Mouse (Mus musculus) MEL (cell line): ENCODE measurements at regions not wholly inside any gene's neighbourhood (a gene's known extent, or its start where the extent isn't known, plus 50 kb on each side); places are given as distances from the start of the nearest gene placed in this dataset.

Experiments used
- CTCF ChIP-seq, 3 experiments: IDR thresholded peaks in 2 of 3; conservative IDR thresholded peaks in 1 of 3; 2 replicates each; pipeline ENCODE4 v1.5.1; 2011 to 2012; ENCODE audit warnings: low read length in 3 of 3, low read depth in 2 of 3, mild to moderate bottlenecking in 2 of 3, improper control_type of control experiment in 1 of 3, inconsistent platforms in 1 of 3, mixed read lengths in 1 of 3, moderate library complexity in 1 of 3; ENCODE audit not compliant: control insufficient read depth in 1 of 3, insufficient read depth in 1 of 3, poor library complexity in 1 of 3, severe bottlenecking in 1 of 3
- EP300 ChIP-seq, 2 experiments: IDR thresholded peaks; 2 replicates each; pipeline ENCODE4 v1.6.1; 2011; ENCODE audit warnings: improper control_type of control experiment in 2 of 2, low read length in 2 of 2, low read depth in 1 of 2, mild to moderate bottlenecking in 1 of 2
- SMC3 ChIP-seq: IDR thresholded peaks from 2 replicates; pipeline ENCODE4 v1.6.1; 2011; ENCODE audit warnings: low read depth, low read length, improper control_type of control experiment
- TAL1 ChIP-seq: IDR thresholded peaks from 2 replicates; pipeline ENCODE4 v1.6.1; 2012; ENCODE audit warnings: mild to moderate bottlenecking, inconsistent platforms, low read length, moderate library complexity, mixed read lengths
- TBP ChIP-seq: IDR thresholded peaks from 2 replicates; pipeline ENCODE4 v1.8.0; 2011; ENCODE audit warnings: low read depth, low read length, improper control_type of control experiment
- TCF12 ChIP-seq: IDR thresholded peaks from 2 replicates; pipeline ENCODE4 v1.6.1; 2014; ENCODE audit warnings: low read depth, mild to moderate bottlenecking, inconsistent platforms, low read length, improper control_type of control experiment, moderate library complexity
- USF1 ChIP-seq: IDR thresholded peaks from 2 replicates; pipeline ENCODE4 v1.6.1; 2014; ENCODE audit warnings: low read depth, mild to moderate bottlenecking, inconsistent platforms, low read length, improper control_type of control experiment, moderate library complexity
- ZMIZ1 ChIP-seq: IDR thresholded peaks from 2 replicates; pipeline ENCODE4 v1.6.1; 2012; ENCODE audit warnings: low read depth, mild to moderate bottlenecking, inconsistent platforms, low read length, improper control_type of control experiment, moderate library complexity

GRCm38 (mm10) chr9:116227738-116228137 is 52.6 kb upstream of the Tgfbr2 start:
- TF ChIP-seq CTCF (IDR thresholded peaks at IDR 0.05 in 2 of 3, conservative IDR thresholded peaks at IDR 0.05 in 1 of 3; ENCODE audit: control insufficient read depth in 1 of 3, insufficient read depth in 1 of 3, low read depth in 2 of 3, low read length in 3 of 3, poor library complexity in 1 of 3, severe bottlenecking in 1 of 3) = no peak
- TF ChIP-seq TBP = no peak
- TF ChIP-seq SMC3 = no peak
- TF ChIP-seq EP300 (IDR thresholded peaks at IDR 0.05; ENCODE audit: low read depth in 1 of 2, low read length in 2 of 2) = no peak
- no peak for TF ChIP-seq ZMIZ1
- no peak for TF ChIP-seq TCF12
- TF ChIP-seq TAL1 = no peak
- TF ChIP-seq USF1 = no peak
